Mouse (Mus musculus) left cerebral cortex, postnatal 10 days (tissue): ENCODE measurements at regions not wholly inside any gene's neighbourhood (a gene's known extent, or its start where the extent isn't known, plus 50 kb on each side); places are given as distances from the start of the nearest gene placed in this dataset.

ENCODE experiments used
- DNase-seq, 2 experiments: peaks; one replicate each; pipeline ENCODE4 v3.0.0; 2021 to 2022; ENCODE audit warnings: low spot score in 2 of 2, mixed read lengths in 1 of 2; ENCODE audit errors: extremely low spot score in 1 of 2
- intact Hi-C: fragments of 180-260 bp; cut with DNase I; formaldehyde crosslinking; loops from one replicate; pipeline ENCODE4 v1.15.1; 2025

GRCm38 (mm10) chr8:90192856-90193255 is 155.3 kb downstream of the Tox3 start:
- intact Hi-C loops = no loop called here
- no peak for DNase-seq

GRCm38 (mm10) chr8:90182807-90183206 is 165.3 kb downstream of the Tox3 start:
- intact Hi-C loops = no loop called here

GRCm38 (mm10) chr8:90176771-90177170 is 171.4 kb downstream of the Tox3 start:
- no peak for DNase-seq
- intact Hi-C loops = no loop called here

More at GRCm38 (mm10) chr8:90182807-90183206, 165.3 kb downstream of the Tox3 start:
- DNase-seq = no peak

- intact Hi-C loops = no loop called here
- DNase-seq = no peak
These were observed 171.8 kb downstream of the Tox3 start for GRCm38 (mm10) chr8:90176335-90176734.

- intact Hi-C loops = no loop called here
- no peak for DNase-seq
These were observed 181.5 kb downstream of the Tox3 start for GRCm38 (mm10) chr8:90166639-90167038.

GRCm38 (mm10) chr8:90151477-90151876 is 196.7 kb downstream of the Tox3 start:
- no peak for DNase-seq
- intact Hi-C loops = no loop called here

- no peak for DNase-seq
These were observed 198.2 kb downstream of the Tox3 start for GRCm38 (mm10) chr8:90149903-90150302.

GRCm38 (mm10) chr8:90134626-90135025 is 213.5 kb downstream of the Tox3 start:
- no peak for DNase-seq
- intact Hi-C loops = no loop called here

More at GRCm38 (mm10) chr8:90149903-90150302, 198.2 kb downstream of the Tox3 start:
- intact Hi-C loops = no loop called here

GRCm38 (mm10) chr8:90130704-90131267 is 217.4 kb downstream of the Tox3 start:
- DNase-seq = no peak
- intact Hi-C loops = no loop called here

GRCm38 (mm10) chr8:90125426-90125825 is 222.7 kb downstream of the Tox3 start:
- intact Hi-C loops = no loop called here
- DNase-seq = no peak

- DNase-seq = no peak
- intact Hi-C loops = no loop called here
These were observed 225.0 kb downstream of the Tox3 start for GRCm38 (mm10) chr8:90123101-90123500.

GRCm38 (mm10) chr8:90121935-90122334 is 226.2 kb downstream of the Tox3 start:
- intact Hi-C loops = no loop called here
- DNase-seq = no peak

GRCm38 (mm10) chr8:90121017-90121416 is 227.1 kb downstream of the Tox3 start:
- intact Hi-C loops = no loop called here
- DNase-seq = no peak

- intact Hi-C loops = no loop called here
- peak; percentile 3 to 18 for DNase-seq
These were observed 232.7 kb downstream of the Tox3 start for GRCm38 (mm10) chr8:90115436-90115835.

GRCm38 (mm10) chr8:90100509-90100908 is 247.6 kb downstream of the Tox3 start:
- DNase-seq = no peak

GRCm38 (mm10) chr8:90082630-90083029 is 265.5 kb downstream of the Tox3 start:
- DNase-seq = no peak
- intact Hi-C loops = no loop called here

More at GRCm38 (mm10) chr8:90100509-90100908, 247.6 kb downstream of the Tox3 start:
- intact Hi-C loops = no loop called here

GRCm38 (mm10) chr8:90076381-90076780 is 271.8 kb downstream of the Tox3 start:
- intact Hi-C loops = no loop called here
- DNase-seq = no peak

- intact Hi-C loops = no loop called here
- DNase-seq = no peak
These were observed 272.3 kb downstream of the Tox3 start for GRCm38 (mm10) chr8:90075796-90076195.

GRCm38 (mm10) chr8:90070006-90070405 is 278.1 kb downstream of the Tox3 start:
- DNase-seq = no peak
- intact Hi-C loops = no loop called here

- DNase-seq = no peak
- intact Hi-C loops = no loop called here
These were observed 278.6 kb downstream of the Tox3 start for GRCm38 (mm10) chr8:90069411-90069993.

GRCm38 (mm10) chr8:90068441-90068840 is 279.7 kb downstream of the Tox3 start:
- DNase-seq = no peak
- intact Hi-C loops = no loop called here
